Mouse (Mus musculus): ENCODE results near the gene Dnah7a. TPM values are rescaled to one million over a fixed set of nuclear protein-coding genes. Genes with fewer than 3 reads are reported as not detected.
"Not testable (repeated sequence)": the region's sequence is repeated elsewhere in the genome, so short reads cannot be mapped to it uniquely, and the experiment has no call there.

Gene Dnah7a
- total and polyA plus RNA-seq, 3 experiments = 0.14 to 0.21 TPM; not detected in 1

GRCm38 (mm10) chr1:53728489-53729225 lies 22.1 kb upstream of the Dnah7a start:
- Histone ChIP-seq H3K4me1 (ENCODE audit: control insufficient read depth, insufficient read depth, low read length) (no peaks in the 10 kb centered on the region), H3K27me3 (ENCODE audit: control insufficient read depth, insufficient read depth, low read length) (no peaks in the 10 kb centered on the region), H3K36me3 (ENCODE audit: control insufficient read depth, insufficient read depth, low read length) (no peaks in the 10 kb centered on the region), H3K9ac (ENCODE audit: low read depth, low read length) (no peak overlapping the region), H3K79me2 (replicated peaks; ENCODE audit: control insufficient read depth, insufficient read depth, low read length) (no peaks in the 10 kb centered on the region), H3K4me3 (no peak overlapping the region), H3K27ac (no peak overlapping the region)
- 20% methylated on average over 5 of the region's 5 CpGs for WGBS
- intact Hi-C loops (cut with DNase I) = no loop called here
- TF ChIP-seq EP300 (IDR thresholded peaks at IDR 0.05; ENCODE audit: insufficient read depth, low read depth, low read length) (no peak), POLR2A (IDR thresholded peaks at IDR 0.05; ENCODE audit: insufficient read depth, low read depth, low read length) (no peak), CTCF (IDR thresholded peaks at IDR 0.05) (no peak)
- DNase-seq = no peak

- Histone ChIP-seq H3K27me3 (ENCODE audit: control insufficient read depth, insufficient read depth, low read length) (no peaks in the 10 kb centered on the region), H3K36me3 (ENCODE audit: control insufficient read depth, insufficient read depth, low read length) (no peaks in the 10 kb centered on the region), H3K4me1 (ENCODE audit: control insufficient read depth, insufficient read depth, low read length) (no peaks in the 10 kb centered on the region), H3K79me2 (replicated peaks; ENCODE audit: control insufficient read depth, insufficient read depth, low read length) (no peaks in the 10 kb centered on the region), H3K4me3 (no peak overlapping the region), H3K9ac (ENCODE audit: low read depth, low read length) (no peak overlapping the region), H3K27ac (no peak overlapping the region)
- intact Hi-C loops (cut with DNase I) = no loop called here
- WGBS = 97% methylated on average over 2 of the region's 2 CpGs
- no peak for TF ChIP-seq EP300 (IDR thresholded peaks at IDR 0.05; ENCODE audit: insufficient read depth, low read depth, low read length)
- DNase-seq = no peak
These were observed 20.3 kb upstream of the Dnah7a start for GRCm38 (mm10) chr1:53726883-53727282.

GRCm38 (mm10) chr1:53721353-53721752 lies 14.8 kb upstream of the Dnah7a start:
- no peaks in the 10 kb centered on the region for H3K79me2 ChIP-seq (replicated peaks; ENCODE audit: control insufficient read depth, insufficient read depth, low read length)
- no peaks in the 10 kb centered on the region for H3K36me3 ChIP-seq (ENCODE audit: control insufficient read depth, insufficient read depth, low read length)
- H3K4me3 ChIP-seq = no peak overlapping the region
- no peak for DNase-seq
- H3K27me3 ChIP-seq (ENCODE audit: control insufficient read depth, insufficient read depth, low read length) = no peaks in the 10 kb centered on the region
- H3K4me1 ChIP-seq (ENCODE audit: control insufficient read depth, insufficient read depth, low read length) = no peaks in the 10 kb centered on the region
- no peak overlapping the region for H3K27ac ChIP-seq
- no peak overlapping the region for H3K9ac ChIP-seq (ENCODE audit: low read depth, low read length)
- no peak for TF ChIP-seq CTCF (IDR thresholded peaks at IDR 0.05)
- intact Hi-C loops (cut with DNase I) = no loop called here

- no peak overlapping the region for H3K4me3 ChIP-seq
- no peak overlapping the region for H3K27ac ChIP-seq
- H3K27me3 ChIP-seq (ENCODE audit: control insufficient read depth, insufficient read depth, low read length) = no peaks in the 10 kb centered on the region
- intact Hi-C loops (cut with DNase I) = no loop called here
- H3K79me2 ChIP-seq (replicated peaks; ENCODE audit: control insufficient read depth, insufficient read depth, low read length) = no peaks in the 10 kb centered on the region
- 55% methylated on average over 5 of the region's 5 CpGs for WGBS
- TF ChIP-seq EP300 (IDR thresholded peaks at IDR 0.05; ENCODE audit: insufficient read depth, low read depth, low read length) = no peak
- TF ChIP-seq CTCF (IDR thresholded peaks at IDR 0.05) = no peak
- no peak for TF ChIP-seq POLR2A (IDR thresholded peaks at IDR 0.05; ENCODE audit: insufficient read depth, low read depth, low read length)
- H3K9ac ChIP-seq (ENCODE audit: low read depth, low read length) = no peak overlapping the region
- H3K36me3 ChIP-seq (ENCODE audit: control insufficient read depth, insufficient read depth, low read length) = no peaks in the 10 kb centered on the region
- no peaks in the 10 kb centered on the region for H3K4me1 ChIP-seq (ENCODE audit: control insufficient read depth, insufficient read depth, low read length)
- DNase-seq = no peak
These were observed 14.2 kb upstream of the Dnah7a start for GRCm38 (mm10) chr1:53720601-53721351.

GRCm38 (mm10) chr1:53715966-53716515 lies 9.5 kb upstream of the Dnah7a start:
- Histone ChIP-seq H3K4me3 (no peak overlapping the region), H3K27ac (no peak overlapping the region), H3K4me1 (ENCODE audit: control insufficient read depth, insufficient read depth, low read length) (no peaks in the 10 kb centered on the region), H3K79me2 (replicated peaks; ENCODE audit: control insufficient read depth, insufficient read depth, low read length) (no peaks in the 10 kb centered on the region), H3K36me3 (ENCODE audit: control insufficient read depth, insufficient read depth, low read length) (no peaks in the 10 kb centered on the region), H3K9ac (ENCODE audit: low read depth, low read length) (no peak overlapping the region), H3K27me3 (ENCODE audit: control insufficient read depth, insufficient read depth, low read length) (no peaks in the 10 kb centered on the region)
- no peak for TF ChIP-seq CTCF (IDR thresholded peaks at IDR 0.05)
- no peak for TF ChIP-seq POLR2A (IDR thresholded peaks at IDR 0.05; ENCODE audit: insufficient read depth, low read depth, low read length)
- no peak for TF ChIP-seq EP300 (IDR thresholded peaks at IDR 0.05; ENCODE audit: insufficient read depth, low read depth, low read length)
- no peak for DNase-seq
- 79% methylated on average over 1 of the region's 1 CpGs for WGBS
- intact Hi-C loops (cut with DNase I) = loop anchor here (2.0 to 10.0 kb wide), 3 partner anchors 175 to 666 kb away; no protein-coding TSS in a partner anchor

GRCm38 (mm10) chr1:53715446-53715845 lies 8.9 kb upstream of the Dnah7a start:
- Histone ChIP-seq H3K27me3 (ENCODE audit: control insufficient read depth, insufficient read depth, low read length) (no peaks in the 10 kb centered on the region), H3K79me2 (replicated peaks; ENCODE audit: control insufficient read depth, insufficient read depth, low read length) (no peaks in the 10 kb centered on the region), H3K27ac (no peak overlapping the region), H3K36me3 (ENCODE audit: control insufficient read depth, insufficient read depth, low read length) (no peaks in the 10 kb centered on the region), H3K4me3 (no peak overlapping the region), H3K4me1 (ENCODE audit: control insufficient read depth, insufficient read depth, low read length) (no peaks in the 10 kb centered on the region), H3K9ac (ENCODE audit: low read depth, low read length) (no peak overlapping the region)
- TF ChIP-seq CTCF (IDR thresholded peaks at IDR 0.05) (peak; percentile 87), POLR2A (IDR thresholded peaks at IDR 0.05; ENCODE audit: insufficient read depth, low read depth, low read length) (no peak)
- WGBS = 1% methylated on average over 4 of the region's 4 CpGs
- intact Hi-C loops (cut with DNase I) = loop anchor here (5.0 to 10.0 kb wide), 2 partner anchors 619 to 667 kb away; no protein-coding TSS in a partner anchor
- DNase-seq = no peak

- not testable (repeated sequence) for H3K36me3 ChIP-seq (ENCODE audit: control insufficient read depth, insufficient read depth, low read length); H3K27ac ChIP-seq; H3K79me2 ChIP-seq (replicated peaks; ENCODE audit: control insufficient read depth, insufficient read depth, low read length); H3K9ac ChIP-seq (ENCODE audit: low read depth, low read length); DNase-seq; H3K27me3 ChIP-seq (ENCODE audit: control insufficient read depth, insufficient read depth, low read length); H3K4me1 ChIP-seq (ENCODE audit: control insufficient read depth, insufficient read depth, low read length); H3K4me3 ChIP-seq
- intact Hi-C loops (cut with DNase I) = loop anchor here (10.0 kb wide), 1 partner anchor 621 kb away; no protein-coding TSS in a partner anchor
- 23% methylated on average over 3 of the region's 3 CpGs for WGBS
These were observed 6.8 kb upstream of the Dnah7a start for GRCm38 (mm10) chr1:53713383-53713782.

All from heart, adult 2 months (tissue).